Mouse (Mus musculus) heart, adult 11 months (tissue): ENCODE measurements around the gene Cant1.

Experiments
- DNase-seq: peaks from one replicate; pipeline ENCODE4 v3.0.0; 2022

Gene Cant1

DNA sequence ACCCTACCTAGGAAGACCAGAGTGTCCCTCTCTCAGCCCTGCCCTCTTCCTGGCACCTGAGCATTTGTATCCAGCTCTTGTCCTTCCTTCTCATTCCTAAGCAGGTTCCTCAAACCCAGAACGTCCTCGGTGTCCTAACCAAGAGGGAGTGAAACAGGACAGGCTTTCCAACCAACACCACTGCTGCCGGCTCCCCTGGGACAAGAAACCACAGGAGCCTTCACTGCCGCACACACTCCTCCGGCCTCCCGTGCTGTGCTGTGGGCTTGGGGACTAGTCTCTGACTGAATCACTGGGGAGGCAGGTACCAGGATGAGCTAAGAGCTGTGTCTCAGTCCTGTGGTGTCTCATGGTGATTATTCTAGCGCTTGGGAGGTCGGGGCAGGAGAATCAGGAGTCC, 49.2 kb downstream of the Cant1 start:
- DNase-seq = peak; percentile 83

DNA sequence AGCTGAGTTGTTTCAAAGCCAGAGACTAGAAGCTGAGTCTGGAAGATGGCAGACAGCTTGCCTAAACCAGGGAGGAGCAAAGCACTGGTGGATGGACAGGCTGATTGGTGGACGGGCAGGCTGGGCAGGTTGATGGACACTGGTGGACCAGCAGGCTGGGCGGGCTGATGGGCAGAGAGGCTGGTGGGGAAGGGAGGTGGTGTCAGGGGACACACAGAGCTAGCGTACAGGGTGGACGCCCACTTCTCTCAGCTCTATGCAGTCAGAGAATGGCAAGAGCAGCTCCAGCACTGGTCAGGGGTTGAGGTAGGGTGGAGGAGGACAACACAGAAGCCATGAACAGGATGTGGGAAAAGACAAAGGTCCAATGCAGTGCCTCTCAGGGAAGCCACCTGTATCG, 49.6 kb downstream of the Cant1 start:
- peak; percentile 75 for DNase-seq

DNA sequence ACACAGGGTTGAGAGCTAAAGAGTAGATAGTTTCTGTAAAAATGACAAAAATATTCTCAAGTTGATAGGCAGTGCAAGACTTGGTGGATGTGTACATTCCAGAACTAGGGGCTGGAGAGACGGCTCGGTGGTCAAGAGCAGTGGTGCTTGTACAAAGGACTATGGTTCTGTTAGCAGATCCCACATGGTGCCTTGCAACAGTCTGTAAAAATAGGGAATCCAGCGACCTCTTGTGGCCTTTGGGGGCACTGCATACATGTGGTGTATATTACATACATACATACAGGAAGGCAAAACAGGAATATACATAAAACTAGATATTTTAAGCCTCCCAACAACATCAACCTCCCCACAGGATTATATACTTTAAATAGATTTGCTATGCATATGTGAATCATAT, 50.6 kb downstream of the Cant1 start:
- peak; percentile 87 for DNase-seq

DNA sequence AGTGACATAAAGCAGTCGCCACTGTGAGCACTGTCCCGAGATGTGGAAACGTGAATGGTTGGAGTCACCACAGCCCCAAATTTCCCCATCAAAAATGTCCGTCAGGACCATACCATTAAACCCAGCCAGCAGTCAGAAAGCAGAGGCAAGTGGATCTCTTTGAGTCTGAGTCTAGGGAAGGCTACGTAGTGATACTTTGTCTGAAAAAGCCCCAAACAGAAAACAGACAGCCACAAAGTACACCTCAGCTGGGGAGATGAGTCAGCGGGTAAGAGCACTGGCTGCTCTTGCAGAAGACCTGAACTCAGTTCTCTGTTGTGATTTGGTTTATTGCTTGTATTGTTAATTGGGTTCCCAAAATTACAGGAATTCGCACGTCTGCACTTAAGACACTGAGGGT, 52.3 kb downstream of the Cant1 start:
- no peak for DNase-seq

DNA sequence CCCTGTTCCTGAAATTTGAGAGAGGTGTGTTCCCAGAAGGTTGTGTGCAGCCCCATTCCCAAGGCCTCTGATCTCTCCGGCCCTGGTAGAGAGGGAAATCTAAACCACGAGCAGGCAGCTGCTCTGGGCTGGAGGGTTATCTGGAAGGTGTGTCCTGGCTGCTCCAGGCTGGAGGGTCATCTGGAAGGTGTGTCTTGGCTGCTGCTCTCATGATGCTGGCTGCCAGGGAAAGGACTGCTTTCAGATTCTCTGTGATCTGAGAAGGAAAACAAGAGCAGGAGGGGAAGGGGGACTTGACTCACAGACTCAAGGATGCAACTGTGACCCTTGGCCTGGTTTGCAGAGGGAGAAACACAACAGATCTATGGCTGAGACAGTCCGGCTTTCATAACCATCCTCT, 52.8 kb downstream of the Cant1 start:
- DNase-seq = peak; percentile 93

DNA sequence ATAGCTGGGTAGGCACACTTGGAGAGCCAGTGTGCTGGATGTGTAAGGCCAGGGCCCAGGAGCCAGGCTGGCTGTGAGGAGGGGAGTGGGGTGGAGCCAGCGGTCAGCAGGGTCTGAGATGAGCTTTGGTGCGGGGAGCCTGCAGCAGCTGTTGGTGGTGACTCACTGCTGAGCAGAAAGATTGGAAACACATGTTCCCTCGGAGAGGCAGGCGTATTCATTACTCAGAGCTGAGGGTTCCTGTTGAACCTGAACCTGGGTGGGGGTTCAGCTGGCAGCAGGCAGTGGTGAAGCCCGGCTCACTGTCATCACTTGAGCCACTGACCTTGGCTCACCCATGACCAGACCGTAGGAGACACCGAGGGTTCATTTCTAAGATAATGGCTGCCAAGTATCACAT, 53.7 kb downstream of the Cant1 start:
- DNase-seq = peak; percentile 98

DNA sequence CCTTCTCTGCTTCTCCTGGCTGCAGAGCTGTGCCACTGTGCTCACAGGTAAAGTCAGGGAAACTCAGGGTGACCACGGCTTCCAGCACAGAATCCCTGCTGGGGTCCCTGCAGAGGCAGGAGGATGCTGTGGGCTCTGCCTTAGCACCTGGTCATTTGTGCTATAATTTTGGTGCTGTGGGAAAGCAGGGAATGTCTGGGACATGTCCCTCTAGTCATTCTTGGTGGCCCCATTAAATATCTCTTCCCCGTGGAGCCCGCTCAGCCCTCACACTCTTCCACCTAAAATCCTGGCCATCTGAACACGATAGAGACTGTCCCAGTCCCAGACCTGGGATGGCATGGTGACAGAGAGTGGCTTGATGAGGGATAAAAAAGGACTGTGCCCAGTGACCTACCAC, 54.9 kb downstream of the Cant1 start:
- peak; percentile 92 for DNase-seq

DNA sequence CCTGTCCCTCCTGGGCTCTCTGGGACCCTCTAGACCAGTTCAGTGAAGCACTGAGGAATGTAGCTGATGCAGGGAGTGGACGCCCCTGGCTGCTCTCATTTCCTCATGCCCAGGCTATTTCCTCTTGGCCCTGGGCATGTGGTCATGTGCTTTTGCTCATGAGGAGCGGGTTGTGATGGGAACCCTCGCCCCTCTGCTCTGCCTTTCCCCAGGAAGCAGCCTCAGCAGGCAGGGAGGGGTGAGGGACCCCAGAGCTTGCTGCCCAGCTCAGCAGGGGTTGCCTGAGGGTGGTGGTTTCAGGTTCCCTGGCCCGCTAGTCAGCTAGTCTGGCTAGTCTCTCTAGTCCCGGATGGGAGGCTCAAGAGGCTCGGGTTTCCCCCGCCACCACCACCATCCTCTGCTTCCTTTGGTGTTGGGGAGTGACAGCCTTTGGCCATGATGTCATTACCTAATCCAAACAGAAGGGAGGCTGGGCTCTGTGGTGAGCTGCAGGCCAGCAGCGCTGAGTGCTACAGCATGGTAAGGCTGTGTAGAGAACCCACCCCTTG, 55.8 kb downstream of the Cant1 start:
- DNase-seq = peak; percentile 99

DNA sequence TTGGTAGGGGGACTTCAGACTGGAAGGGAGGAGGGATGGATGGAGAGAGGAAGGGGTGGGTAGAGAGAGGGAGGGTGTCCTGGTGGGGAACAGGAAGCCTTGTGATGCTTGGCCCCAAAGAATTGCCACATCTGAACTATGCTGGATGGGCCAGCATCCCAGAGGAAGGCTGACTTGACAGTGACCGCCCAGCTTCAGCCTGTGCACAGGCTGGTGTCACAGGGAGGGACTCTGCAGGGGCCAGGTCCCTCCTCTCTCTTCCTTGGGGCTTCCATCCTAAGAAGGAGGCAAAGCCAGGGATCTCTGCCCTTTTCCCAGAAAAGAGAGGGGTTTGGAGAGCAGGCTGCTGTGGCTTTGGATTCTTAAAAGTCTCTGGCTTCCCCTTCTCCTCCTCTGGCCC, 56.4 kb downstream of the Cant1 start:
- DNase-seq = peak; percentile 98

DNA sequence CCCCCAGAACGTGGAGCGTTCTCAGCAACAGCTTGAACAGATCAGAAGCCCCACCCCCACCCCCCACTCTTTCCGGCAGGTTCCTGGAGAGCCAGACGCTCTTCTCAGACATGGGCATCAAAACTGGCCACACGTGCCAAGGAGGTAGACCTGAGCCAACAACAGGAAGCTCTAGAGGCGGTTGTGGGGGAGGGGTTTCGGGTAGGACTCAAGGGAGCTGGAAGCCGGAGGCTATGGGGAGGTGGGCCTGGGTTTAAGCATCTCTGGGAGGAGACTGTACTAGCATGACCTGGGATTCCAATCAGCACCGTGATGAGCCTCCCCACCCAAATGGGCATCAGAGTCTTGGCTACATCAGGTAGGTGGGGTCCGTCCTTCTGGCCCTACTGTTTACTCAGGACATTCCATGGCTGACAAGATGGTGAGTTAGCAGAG, 58.0 kb downstream of the Cant1 start:
- DNase-seq = peak; percentile 97

DNA sequence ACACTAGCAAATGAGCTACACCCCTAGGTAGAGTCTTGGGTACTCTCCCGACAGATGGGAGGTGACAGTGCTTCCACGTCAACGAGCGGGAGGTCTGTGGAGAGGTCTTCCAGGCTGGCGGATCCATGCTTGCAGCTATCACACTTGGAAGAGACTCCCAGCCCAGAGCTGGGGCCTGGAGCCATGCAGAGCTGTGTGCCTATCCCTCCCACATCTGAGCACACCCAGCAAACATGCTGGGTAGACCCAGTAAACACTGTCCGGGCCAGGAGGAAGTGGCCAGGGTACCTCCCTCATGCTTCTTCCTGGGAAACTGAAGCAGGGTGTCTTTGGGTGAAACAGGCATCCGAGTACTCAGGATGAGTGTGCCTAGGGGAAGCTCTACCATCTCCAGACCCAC, 58.4 kb downstream of the Cant1 start:
- DNase-seq = peak; percentile 98
